Mouse (Mus musculus) megakaryocyte progenitor cell, adult 5-6 weeks (primary cell): ENCODE data around the gene Eif2d. TPM values are rescaled to one million over a fixed set of nuclear protein-coding genes. Genes with fewer than 3 reads are reported as not detected.
A peak's percentile ranks its signal among the peaks of the same experiment; 100 is the strongest.

Experiments used
- ATAC-seq: replicated peaks from 2 replicates; pipeline ENCODE4 v1.8.0; 2016; ENCODE audit warnings: mild to moderate bottlenecking, moderate TSS enrichment, inconsistent platforms; ENCODE audit not compliant: poor library complexity
- total RNA-seq, 2 experiments: library from RNA; stranded (forward) in 1 of 2; stranded (reverse) in 1 of 2; fragments of 157-497, 149-512 nt in 1 of 2; fragments of 200-1000 nt in 1 of 2; gene quantifications; 2 replicates each; pipeline versions ENCODE4 v1.2.3 to v1.2.4; 2015 to 2017

The Eif2d gene
- total RNA-seq, 2 experiments from 2014 or later = 29.7 to 37.6 TPM

DNA sequence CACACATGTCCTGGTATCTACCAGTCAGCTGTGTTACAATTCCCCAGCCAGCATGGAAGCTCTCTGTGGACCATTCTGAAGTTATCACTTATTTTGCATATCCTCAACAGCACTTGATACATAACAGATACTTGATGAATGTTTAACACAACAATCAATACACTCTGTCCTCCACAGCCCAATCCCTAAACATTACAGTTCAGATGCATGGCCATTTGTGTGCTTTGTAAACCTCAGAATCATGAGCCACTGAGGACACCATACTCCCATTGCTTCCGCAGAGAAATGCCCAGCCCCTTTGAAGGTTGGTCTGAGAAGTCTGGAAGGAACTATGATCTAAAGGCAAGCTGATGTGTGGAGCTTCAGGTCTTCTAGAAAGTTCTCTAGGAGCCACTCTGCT lies 58.7 kb downstream of the Eif2d start:
- no peak for ATAC-seq

DNA sequence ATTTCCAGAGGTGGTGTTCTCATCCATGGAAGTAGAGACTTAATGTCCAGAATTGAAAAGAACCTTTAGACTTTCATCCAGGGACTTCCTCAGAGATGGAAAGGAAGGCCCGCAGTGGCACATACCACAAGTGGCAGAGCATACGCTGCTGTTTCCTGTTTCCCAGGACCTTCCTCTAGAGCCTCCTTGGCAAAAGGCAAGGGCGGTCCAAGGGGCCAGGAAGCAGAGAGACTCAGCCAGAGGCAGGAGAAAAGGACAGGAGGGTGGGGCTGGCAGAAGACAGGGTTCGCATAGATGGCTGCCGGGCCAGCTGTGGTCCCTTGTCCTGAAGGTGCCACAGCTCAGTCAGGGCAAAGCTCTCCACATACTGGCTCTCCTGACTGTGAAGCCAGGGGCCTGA lies 60.0 kb downstream of the Eif2d start:
- peak; percentile 49 for ATAC-seq

DNA sequence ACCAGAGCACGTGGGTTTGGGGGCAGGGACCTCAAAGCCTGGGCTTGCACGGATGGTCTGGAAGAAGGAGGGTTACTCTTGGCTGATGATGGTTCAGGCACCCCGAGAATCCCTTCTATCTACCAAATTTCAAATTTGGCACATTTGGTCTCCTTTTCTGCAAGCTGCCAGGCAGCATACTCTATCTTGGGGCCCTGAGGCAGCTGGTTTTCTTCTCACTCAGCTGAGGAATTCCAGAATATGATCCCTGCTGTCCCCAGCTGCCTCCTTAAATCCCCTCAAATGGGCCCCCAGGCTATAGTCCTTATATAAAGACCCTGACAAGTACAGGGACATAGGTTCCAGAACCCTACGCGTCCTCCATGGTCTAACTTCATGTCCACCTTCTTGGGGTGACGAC lies 60.4 kb downstream of the Eif2d start:
- no peak for ATAC-seq

DNA sequence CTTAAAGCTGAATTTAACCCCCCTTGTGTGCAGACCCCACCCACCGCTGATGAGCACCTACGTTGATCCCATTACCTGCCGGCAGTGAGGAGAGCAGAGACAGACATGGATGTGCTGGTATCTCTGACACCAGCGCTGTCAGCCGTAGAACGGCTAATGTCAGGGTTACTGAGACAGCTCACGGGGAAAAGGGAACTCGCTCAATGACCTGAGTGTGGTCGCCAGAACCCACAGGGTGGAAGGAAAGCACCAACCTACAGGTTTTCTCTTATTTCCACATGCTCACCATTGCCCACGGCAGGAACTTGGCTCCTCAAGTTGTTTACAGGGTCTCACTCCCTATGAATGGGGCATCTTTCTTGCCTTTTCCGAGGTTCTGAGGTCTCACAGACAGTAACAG lies 66.0 kb downstream of the Eif2d start:
- ATAC-seq = peak; percentile 80

DNA sequence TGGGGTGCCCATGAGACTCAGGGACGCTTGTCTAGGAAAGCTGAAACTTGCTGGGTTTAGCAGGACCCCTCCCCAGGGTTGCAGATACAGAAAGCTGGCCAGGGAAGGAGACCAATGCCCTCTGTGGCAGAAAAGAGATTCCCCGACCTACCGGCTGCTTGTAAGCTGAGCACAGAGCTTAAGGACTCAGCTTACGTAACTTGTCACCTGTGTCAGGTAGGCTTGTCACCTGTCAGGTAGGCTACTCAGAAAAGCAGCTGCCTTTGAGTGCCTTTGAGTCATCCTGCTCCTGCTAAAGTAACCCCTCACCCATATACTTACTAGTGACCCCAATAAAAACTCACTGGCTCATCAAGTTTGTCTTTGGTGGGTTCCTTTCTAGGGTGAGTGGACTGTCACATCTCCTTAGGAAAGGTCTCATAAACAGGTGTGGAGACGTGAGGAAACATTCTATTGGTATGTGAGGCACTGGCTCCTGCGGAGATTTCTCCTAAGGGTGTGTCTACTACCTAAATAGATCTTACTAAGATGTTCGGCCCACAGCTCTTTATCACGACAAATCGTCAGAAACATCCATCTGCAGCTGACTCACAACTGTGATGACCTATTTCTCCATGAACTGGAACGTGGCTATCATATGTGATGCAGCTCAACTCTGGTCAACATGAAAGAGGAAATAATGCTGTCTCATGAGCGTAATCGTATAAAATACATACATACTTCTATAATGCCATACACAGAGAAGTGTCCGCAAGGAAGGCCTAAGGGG lies 69.0 kb downstream of the Eif2d start:
- no peak for ATAC-seq

DNA sequence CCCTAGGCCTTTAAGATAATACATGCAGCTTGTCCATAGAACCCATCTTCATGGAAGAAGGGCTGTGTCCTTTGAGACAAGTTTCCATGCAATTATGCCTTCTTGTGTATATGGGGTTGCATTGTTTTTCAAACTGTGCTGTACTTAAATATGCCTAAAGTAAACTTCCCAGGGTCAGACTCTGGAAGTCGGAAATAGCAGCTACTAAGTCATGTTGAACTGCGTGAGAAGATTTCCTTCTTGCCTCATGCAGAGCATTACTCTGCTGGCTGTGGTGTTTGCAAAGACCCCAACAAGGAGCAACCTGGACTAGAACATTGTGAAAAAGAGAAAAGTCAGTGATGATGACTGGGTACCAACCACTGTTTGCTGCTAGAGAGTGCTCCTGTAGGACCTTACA lies 70.4 kb downstream of the Eif2d start:
- no peak for ATAC-seq

DNA sequence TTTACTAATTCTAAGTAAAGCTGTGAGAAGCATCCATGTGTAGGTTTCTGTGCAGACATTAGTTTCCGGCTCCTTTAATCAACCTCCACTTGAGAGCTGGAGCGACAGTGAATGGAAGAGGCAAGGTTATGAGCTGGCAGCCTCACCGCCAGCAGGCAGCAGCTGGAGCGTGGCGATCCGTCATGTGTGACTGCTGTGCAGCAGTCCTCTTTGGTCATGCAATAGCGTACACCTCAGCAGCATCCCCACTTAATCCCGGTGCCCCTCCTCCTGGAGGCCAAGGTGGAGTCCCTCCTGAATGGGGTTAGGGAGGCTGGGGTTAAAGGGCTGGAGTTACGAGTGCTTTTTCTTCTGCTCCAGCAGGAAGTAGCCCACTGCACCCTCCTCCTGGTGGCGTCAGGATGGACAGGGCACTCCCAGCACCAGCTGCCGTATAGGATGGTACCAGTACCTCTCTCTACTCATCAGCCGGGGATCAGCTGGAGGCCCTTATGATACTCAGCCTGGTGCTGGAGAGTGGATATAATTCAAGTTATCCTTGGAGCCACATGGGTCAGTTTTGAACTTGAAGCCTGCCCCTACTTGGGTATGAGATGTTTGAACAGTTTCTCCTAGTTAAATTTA lies 72.0 kb downstream of the Eif2d start:
- ATAC-seq = no peak

DNA sequence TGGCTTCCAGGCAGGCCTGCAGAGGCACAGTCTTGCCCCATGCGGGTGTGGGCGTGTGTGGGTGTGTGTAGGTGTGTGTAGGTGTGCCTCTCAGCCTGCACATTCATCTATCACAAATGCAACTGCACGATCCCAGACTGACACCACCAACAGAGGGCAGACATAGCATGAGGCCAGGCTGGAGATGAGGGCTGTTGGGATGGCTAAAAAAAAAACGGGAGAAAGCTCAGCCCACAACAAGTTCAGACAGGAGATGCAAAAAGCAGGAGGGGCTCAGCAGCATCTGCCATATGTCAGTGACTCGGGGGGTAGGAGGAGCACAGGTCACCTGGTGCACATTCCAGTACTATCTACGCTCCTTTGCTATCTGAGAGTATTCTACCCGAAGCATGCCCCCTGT lies 75.2 kb downstream of the Eif2d start:
- no peak for ATAC-seq

DNA sequence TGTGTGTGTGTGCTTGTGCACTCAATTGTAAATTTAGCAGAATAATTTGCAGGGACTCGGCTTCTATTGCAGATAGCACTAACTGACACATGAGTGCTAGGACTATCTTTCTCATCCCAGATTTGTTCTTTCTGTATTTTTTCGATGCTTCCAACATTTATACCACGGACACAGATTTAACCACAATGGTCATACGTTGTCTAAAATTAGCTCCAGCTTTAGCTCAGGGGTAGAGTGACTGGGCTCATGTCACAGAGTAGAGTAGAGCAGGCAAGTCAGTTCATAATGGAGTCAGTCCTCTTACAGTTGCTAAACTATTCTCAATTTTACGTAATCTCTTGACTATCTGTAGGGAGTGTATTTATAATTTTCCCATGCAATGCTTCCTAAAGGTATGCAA lies 75.7 kb downstream of the Eif2d start:
- no peak for ATAC-seq

DNA sequence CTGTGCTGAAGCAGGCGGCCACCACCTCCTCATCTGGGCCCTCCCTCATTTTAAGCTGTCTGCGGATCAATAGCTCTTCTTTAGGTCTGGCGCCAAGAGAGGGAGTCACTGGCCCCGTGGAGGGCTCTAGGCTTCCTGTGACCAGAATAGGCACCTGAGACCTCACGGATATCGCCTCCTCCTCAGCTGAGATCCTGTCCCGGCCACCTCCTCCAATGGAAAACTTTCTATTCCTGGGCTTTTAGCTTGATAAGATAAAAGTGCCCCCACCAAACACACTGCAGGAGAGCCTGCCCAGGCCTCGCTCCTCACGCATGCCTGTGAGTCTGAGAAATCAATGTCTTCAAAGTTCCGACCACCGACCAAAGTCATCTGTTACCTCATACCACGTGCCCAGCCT lies 80.5 kb downstream of the Eif2d start:
- no peak for ATAC-seq

DNA sequence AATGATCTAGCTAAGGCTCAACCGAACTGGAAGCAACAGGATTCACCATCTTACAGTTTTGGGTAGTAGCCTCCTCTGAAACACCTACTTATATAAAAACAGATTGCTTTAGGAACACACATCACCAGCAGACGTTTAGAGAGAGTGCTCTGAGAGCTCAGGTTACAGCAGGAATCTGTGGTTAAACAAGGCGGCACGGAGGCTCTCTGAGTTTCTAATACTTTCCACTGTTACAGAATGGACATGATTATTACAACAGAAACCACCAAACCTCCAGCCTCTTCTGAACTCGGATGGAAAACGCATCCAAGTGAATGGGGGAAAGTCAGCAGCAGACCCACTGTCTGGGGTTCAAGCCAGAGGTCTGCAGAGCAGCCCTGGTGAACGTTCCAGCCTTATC lies 83.1 kb downstream of the Eif2d start:
- no peak; the same call in 1 of the 2 replicates for ATAC-seq

Other genes with a start within 250 kb of the Eif2d start
- not detected in 2 replicates for gene Il20, start 241.7 kb upstream of the Eif2d start, total RNA-seq (2015)
- not detected in 2 replicates for gene Il20, start 241.7 kb upstream of the Eif2d start, total RNA-seq (2017)
- gene Il19, start 213.1 kb upstream of the Eif2d start, total RNA-seq (2015) = 0.61 TPM in 1 of 2 replicates, not detected in the other
- gene Il19, start 213.1 kb upstream of the Eif2d start, total RNA-seq (2017) = not detected in 2 replicates
- gene Il10, start 133.3 kb upstream of the Eif2d start, total RNA-seq (2015) = 0.32 TPM in 1 of 2 replicates, not detected in the other
- gene Il10, start 133.3 kb upstream of the Eif2d start, total RNA-seq (2017) = not detected in 2 replicates
- gene Mapkapk2, start 55.4 kb upstream of the Eif2d start, total RNA-seq (2015) = 196 and 217 TPM in 2 replicates
- 196 and 233 TPM in 2 replicates for gene Mapkapk2, start 55.4 kb upstream of the Eif2d start, total RNA-seq (2017)
- gene Dyrk3, start 14.8 kb upstream of the Eif2d start, total RNA-seq (2015) = 6.4 and 7.9 TPM in 2 replicates
- gene Dyrk3, start 14.8 kb upstream of the Eif2d start, total RNA-seq (2017) = 4.0 and 5.7 TPM in 2 replicates
- 46.0 and 48.9 TPM in 2 replicates for gene Rassf5, start 92.1 kb downstream of the Eif2d start, total RNA-seq (2015)
- gene Rassf5, start 92.1 kb downstream of the Eif2d start, total RNA-seq (2017) = 45.1 and 47.6 TPM in 2 replicates
- 21.4 and 22.1 TPM in 2 replicates for gene Ikbke, start 126.4 kb downstream of the Eif2d start, total RNA-seq (2015)
- 25.9 and 28.6 TPM in 2 replicates for gene Ikbke, start 126.4 kb downstream of the Eif2d start, total RNA-seq (2017)